Mouse (Mus musculus) hindbrain, embryonic 10.5 days (tissue): Measurements from ENCODE around the gene Egf. TPM values are rescaled to one million over a fixed set of nuclear protein-coding genes. Genes with fewer than 3 reads are reported as not detected.
A peak's percentile ranks its signal among the peaks of the same experiment; 100 is the strongest.

ENCODE experiments used
- DNase-seq: peaks from one replicate; pipeline ENCODE4 v3.0.0-alpha.2; 2017; ENCODE audit warnings: low spot score
- H3K27ac ChIP-seq: fragments of 300-500 bp; sonication (generic); 2 replicates; pipeline ENCODE4 v1.5.1; 2016; ENCODE audit warnings: mild to moderate bottlenecking, moderate library complexity
- H3K27me3 ChIP-seq: fragments of 300-500 bp; sonication (generic); 2 replicates; pipeline ENCODE4 v1.6.1; 2016; ENCODE audit warnings: mild to moderate bottlenecking; ENCODE audit not compliant: poor library complexity, insufficient read depth, severe bottlenecking
- H3K36me3 ChIP-seq: fragments of 300-500 bp; sonication (generic); 2 replicates; pipeline ENCODE4 v1.6.1; 2016; ENCODE audit warnings: mild to moderate bottlenecking, moderate library complexity
- H3K4me1 ChIP-seq: fragments of 300-500 bp; sonication (generic); replicated peaks from 2 replicates; pipeline ENCODE4 v1.6.1; 2016; ENCODE audit warnings: mild to moderate bottlenecking
- H3K4me3 ChIP-seq: fragments of 300-500 bp; sonication (generic); 2 replicates; pipeline ENCODE4 v1.5.1; 2016; ENCODE audit warnings: mild to moderate bottlenecking, moderate library complexity
- H3K9me3 ChIP-seq: fragments of 300-500 bp; sonication (generic); 2 replicates; pipeline ENCODE4 v1.6.1; 2016; ENCODE audit warnings: mild to moderate bottlenecking, moderate library complexity
- WGBS: fragments of 180-500 bp; shearing (Covaris S2); methylation state at CpG from one replicate; pipeline ENCODE4 v1.1.7; 2016; 5-methylcytosine and 5-hydroxymethylcytosine counted together
- polyA plus RNA-seq: library from polyadenylated mRNA; unstranded; fragments of >200 nt; fragmentation: Nextera tagmentation; extraction: Ambion mirVana; gene quantifications from 2 replicates; pipeline ENCODE4 v1.2.1, GENCODE M21; 2016

Gene Egf
- polyA plus RNA-seq, 1 experiment from 2014 or later: 1.3 TPM

DNA sequence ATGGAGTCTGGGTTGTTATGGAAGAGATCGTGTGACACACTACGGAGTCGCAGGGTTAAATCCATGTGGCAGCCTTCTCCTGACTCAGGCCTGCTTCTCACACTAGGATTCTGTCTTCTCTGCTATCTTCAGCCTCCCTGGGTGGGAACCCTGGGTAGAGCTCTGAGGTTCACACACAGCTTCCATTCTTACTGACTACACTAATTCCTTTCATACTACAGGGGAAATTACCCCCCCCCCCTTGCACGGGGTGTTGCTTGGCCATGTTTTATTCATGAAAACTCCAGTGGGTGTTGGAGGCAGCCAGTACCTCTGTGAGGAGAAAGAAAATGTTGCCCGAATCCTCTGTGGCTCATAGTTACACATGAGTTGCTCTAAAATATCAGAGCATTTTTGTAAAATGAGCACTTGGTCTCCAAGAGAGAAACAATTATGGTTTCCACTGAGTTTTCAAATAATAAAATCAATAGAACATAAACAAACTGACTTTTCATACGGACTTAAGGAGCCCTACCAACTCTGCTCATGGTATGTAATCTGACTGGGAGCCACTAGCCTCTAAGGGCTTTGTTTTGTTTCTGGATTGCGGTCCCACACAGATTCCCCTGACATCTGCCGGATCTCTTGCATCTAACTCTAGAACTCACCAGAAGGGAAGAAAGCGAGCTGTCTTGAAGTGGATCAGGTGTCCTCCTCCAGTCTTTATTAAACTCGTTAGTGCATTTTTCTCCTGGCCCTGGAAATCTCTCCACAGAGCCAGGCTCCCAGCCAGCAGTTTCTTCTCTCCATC, 114.7 kb downstream of the Egf start:
- H3K4me3 ChIP-seq: no peak overlapping the region
- no peak for DNase-seq
- H3K27me3 ChIP-seq: no peaks in the 10 kb centered on the region
- H3K4me1 ChIP-seq: peaks cover 21% of the 10 kb centered on the region
- 67% methylated on average over 10 of the region's 10 CpGs for WGBS
- no peaks in the 10 kb centered on the region for H3K9me3 ChIP-seq
- H3K36me3 ChIP-seq: peaks cover 13% of the 10 kb centered on the region
- H3K27ac ChIP-seq: peak overlapping the region; percentile 3; the same call in 1 of the 2 replicates

DNA sequence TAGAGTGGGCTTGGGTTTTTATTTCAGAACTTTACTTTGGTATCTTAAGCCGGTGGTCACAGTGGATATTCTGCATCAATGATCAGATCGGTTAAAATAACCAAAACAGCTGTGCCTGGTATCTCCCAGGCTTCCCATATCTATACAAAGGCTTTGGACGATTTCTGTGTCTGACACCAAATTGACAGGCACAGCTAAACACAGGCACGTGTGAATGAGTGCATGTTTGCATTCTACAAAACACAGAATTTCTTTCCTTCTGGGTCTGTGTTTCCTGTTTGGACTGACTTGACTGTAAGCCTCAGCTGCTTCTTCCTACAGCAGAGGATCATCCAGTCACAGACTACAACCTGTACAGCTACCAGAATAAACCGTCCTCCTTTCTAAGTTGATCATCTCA, 115.4 kb downstream of the Egf start:
- WGBS: 77% methylated on average over 5 of the region's 5 CpGs
- Histone ChIP-seq H3K4me1 (peaks cover 20% of the 10 kb centered on the region), H3K27ac (no peak overlapping the region), H3K4me3 (no peak overlapping the region), H3K36me3 (peaks cover 14% of the 10 kb centered on the region), H3K9me3 (no peaks in the 10 kb centered on the region), H3K27me3 (no peaks in the 10 kb centered on the region)
- no peak for DNase-seq

DNA sequence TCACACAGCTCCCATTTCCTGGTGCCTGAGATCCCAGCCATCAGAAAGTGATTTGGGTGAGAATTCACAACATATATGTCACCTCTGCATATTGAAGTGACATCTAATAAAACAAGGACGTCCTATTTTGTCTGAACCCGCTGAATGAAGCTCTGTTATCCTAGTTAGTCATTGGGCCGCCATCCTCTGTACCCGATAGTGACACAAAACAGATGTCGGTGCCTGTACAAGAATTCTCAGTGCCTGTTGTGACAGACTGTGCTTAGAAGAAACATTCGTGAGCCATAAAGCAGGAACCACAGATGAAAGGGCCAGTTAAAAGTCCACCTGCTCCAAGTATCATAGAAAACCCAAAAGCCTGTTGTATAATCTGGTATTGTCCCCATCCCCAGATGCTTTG, 117.7 kb downstream of the Egf start:
- WGBS: 90% methylated on average over 6 of the region's 6 CpGs
- DNase-seq: no peak
- H3K4me1 ChIP-seq: peaks cover 13% of the 10 kb centered on the region
- peaks cover 33% of the 10 kb centered on the region for H3K36me3 ChIP-seq
- H3K9me3 ChIP-seq: no peaks in the 10 kb centered on the region
- H3K4me3 ChIP-seq: no peak overlapping the region
- H3K27me3 ChIP-seq: no peaks in the 10 kb centered on the region
- H3K27ac ChIP-seq: no peak overlapping the region

DNA sequence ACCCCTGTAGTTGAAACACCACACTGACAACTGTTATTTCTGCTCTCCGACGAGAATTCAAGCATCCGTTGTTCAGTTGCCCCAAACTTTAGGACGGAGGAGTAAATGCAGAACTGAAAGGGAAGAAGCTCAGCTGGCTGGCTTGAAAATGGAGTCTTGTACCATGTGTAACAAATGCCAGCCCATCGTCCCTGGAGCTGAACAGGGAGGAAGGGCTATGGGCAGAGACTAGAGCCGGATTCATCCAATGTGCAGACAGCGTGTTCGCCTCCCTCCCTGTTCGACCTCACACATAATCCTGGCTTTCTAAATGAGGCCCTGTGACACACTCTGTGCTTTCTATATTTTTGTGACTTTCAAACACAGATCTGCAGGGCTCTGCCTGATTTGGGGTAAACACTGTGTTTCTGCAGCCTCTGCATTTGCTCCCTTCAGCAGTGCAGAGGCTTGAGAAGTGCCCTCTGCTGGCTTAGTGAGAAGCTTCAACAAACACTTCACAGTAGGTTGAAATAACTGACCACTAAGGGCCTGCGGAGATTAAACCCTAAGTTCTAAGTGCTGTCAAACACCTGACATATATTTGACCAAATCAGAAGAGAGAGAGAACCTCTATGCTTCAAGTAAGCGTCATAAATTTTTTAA, 120.7 kb downstream of the Egf start:
- 90% methylated on average over 11 of the region's 11 CpGs for WGBS
- Histone ChIP-seq H3K27me3 (no peaks in the 10 kb centered on the region), H3K4me3 (no peak overlapping the region), H3K4me1 (no peaks in the 10 kb centered on the region), H3K36me3 (peaks cover 59% of the 10 kb centered on the region), H3K9me3 (no peaks in the 10 kb centered on the region), H3K27ac (no peak overlapping the region)
- no peak for DNase-seq

DNA sequence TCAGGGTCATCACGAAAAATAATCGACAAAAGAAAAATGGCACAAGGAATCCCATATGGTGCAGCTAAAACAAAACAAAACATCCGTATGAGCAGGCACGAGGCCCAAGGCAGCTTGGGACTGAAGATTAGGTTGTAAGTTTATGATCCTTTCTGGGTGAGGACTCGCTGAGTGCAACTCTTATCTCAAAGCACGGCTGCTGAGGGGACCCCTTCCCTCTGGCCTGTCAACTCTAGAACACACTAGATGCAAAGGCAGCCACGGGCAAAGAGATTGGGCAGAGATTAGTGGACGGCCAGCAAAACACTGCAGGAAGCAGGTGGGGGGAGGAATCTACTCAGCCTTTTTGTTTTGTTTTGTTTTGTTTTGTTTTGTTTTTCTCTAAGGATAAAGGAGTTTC, 121.6 kb downstream of the Egf start:
- H3K4me1 ChIP-seq: no peaks in the 10 kb centered on the region
- H3K4me3 ChIP-seq: no peak overlapping the region
- WGBS: 85% methylated on average over 8 of the region's 8 CpGs
- DNase-seq: no peak
- no peak overlapping the region for H3K27ac ChIP-seq
- H3K27me3 ChIP-seq: no peaks in the 10 kb centered on the region
- peaks cover 67% of the 10 kb centered on the region for H3K36me3 ChIP-seq
- no peaks in the 10 kb centered on the region for H3K9me3 ChIP-seq

DNA sequence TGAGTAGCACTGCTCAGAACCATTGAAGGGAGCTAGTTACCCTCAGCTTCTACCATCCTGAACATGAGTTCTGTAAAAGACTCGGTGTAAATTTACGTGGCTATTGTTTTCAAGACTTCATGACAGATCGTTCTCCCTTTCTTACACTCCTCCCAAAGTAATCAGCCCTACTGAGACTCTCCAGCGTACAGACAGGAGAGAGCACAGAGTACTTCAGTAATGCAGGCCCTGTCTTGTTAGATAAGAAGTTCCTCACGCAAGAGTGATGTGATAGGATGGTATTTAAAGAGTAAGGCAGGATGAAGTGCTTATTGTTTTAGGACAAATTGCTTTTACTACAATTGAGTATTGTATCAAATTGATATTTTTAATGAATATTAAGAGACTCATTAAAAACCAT, 123.3 kb downstream of the Egf start:
- Histone ChIP-seq H3K4me3 (no peak overlapping the region), H3K27ac (no peak overlapping the region), H3K9me3 (no peaks in the 10 kb centered on the region), H3K36me3 (peaks cover 76% of the 10 kb centered on the region), H3K27me3 (no peaks in the 10 kb centered on the region), H3K4me1 (no peaks in the 10 kb centered on the region)
- no peak for DNase-seq
- 94% methylated on average over 5 of the region's 5 CpGs for WGBS

DNA sequence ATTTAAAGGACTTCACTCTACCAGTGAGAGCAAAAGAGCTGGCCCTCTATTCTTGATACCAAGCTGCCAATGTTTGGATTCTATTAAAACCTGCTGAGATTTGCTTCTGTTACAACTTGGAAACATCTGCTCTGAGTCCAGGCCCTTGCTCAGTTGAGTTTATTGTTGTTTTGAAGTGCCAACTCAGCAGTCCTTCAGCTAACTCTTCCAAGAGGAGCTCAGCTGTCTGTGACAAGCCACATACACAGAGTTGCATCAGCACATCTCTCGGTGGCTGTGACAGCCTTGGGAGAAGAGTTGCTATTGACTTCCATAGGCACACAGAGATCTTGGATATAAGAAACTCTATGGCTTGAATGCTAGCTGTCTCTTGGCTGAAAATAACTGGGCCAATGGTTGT, 124.1 kb downstream of the Egf start:
- no peaks in the 10 kb centered on the region for H3K27me3 ChIP-seq
- WGBS: 69% methylated on average over 1 of the region's 1 CpGs
- H3K4me3 ChIP-seq: no peak overlapping the region
- H3K4me1 ChIP-seq: no peaks in the 10 kb centered on the region
- H3K9me3 ChIP-seq: no peaks in the 10 kb centered on the region
- H3K36me3 ChIP-seq: peaks cover 73% of the 10 kb centered on the region
- DNase-seq: no peak
- H3K27ac ChIP-seq: no peak overlapping the region

Other genes starting within 250 kb of the Egf start
- gene Elovl6, start 223.0 kb downstream of the Egf start, polyA plus RNA-seq: 35.3 and 40.1 TPM in 2 replicates
- gene Lrit3, start 48.7 kb upstream of the Egf start, polyA plus RNA-seq: not detected in 2 replicates
- 0.09 and 0.14 TPM in 2 replicates for gene Rrh, start 67.3 kb upstream of the Egf start, polyA plus RNA-seq
- gene Gar1, start 76.1 kb upstream of the Egf start, polyA plus RNA-seq: 97.3 and 98.8 TPM in 2 replicates
- gene Cfi, start 80.6 kb upstream of the Egf start, polyA plus RNA-seq: 0.33 and 0.51 TPM in 2 replicates
- 27.6 and 28.1 TPM in 2 replicates for gene Pla2g12a, start 123.3 kb upstream of the Egf start, polyA plus RNA-seq
- gene Casp6, start 146.1 kb upstream of the Egf start, polyA plus RNA-seq: 74.5 and 77.1 TPM in 2 replicates
- gene Mcub, start 214.9 kb upstream of the Egf start, polyA plus RNA-seq: 1.8 and 2.0 TPM in 2 replicates